In the genomic region with DNA sequence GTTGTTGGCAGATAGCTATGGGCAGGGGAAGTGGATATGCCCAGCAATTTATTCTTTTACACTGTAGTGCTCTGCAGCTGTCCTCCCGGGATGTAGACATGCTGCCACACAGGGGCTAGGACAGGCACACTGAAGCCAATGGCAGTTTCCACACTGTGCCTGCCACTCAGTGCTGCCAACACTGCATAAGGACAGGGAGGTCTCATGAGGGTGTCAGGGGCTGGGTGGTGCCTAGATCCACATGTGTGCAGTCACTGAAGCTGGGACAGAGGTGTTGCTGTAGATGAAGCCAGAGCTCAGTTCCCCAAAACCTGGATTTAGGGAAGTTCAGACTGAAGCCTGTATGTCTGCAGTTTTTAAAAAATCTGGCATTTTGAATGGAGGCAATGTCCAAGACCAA, we compare ENCODE assay signal across 30 mouse cellular contexts. TPM values are rescaled to one million over a fixed set of nuclear protein-coding genes. Genes with fewer than 3 reads are reported as not detected.
"Had no signal": no experiment of that assay in that cellular context is flagged by ENCODE, and none has a peak within 500 bp of the region (broad histone marks: within the 10 kb centered on the region; RNA-seq: fewer than 3 reads in every experiment).

No protein-coding gene starts in this region.

- ATAC-seq: intestine, postnatal 0 days; lung, postnatal 0 days had no signal

- H3K9ac ChIP-seq: liver, embryonic 13.5 days; lung, embryonic 14.5 days; neural tube, embryonic 12.5 days; neural tube, embryonic 15.5 days had no signal

- DNase-seq: kidney, adult 2 months; kidney, postnatal 10 days; kidney, postnatal 36 days; layer of hippocampus, postnatal 36 days; liver, embryonic 13.5 days; lung, embryonic 14.5 days; midbrain, embryonic 14.5 days; right cerebral cortex, postnatal 25 days; spleen, adult 18-20 months; thymus, postnatal 36 days had no signal

- H3K27me3 ChIP-seq: neural tube, embryonic 15.5 days had no signal

- H3K27ac ChIP-seq: left cerebral cortex, adult 2 months; liver, embryonic 13.5 days; macrophage; neural tube, embryonic 12.5 days; neural tube, embryonic 15.5 days; stomach, postnatal 0 days had no signal

- H3K4me3 ChIP-seq: left cerebral cortex, adult 2 months; liver, embryonic 13.5 days; neural tube, embryonic 12.5 days; neural tube, embryonic 15.5 days had no signal

- H3K36me3 ChIP-seq: liver, embryonic 13.5 days; neural tube, embryonic 12.5 days; neural tube, embryonic 15.5 days had no signal

- H3K4me1 ChIP-seq: liver, embryonic 13.5 days had no signal

RNA-seq across cellular contexts. Expression of a gene that starts 13.3 kb away (rescaled TPM):
- total RNA-seq: layer of hippocampus, adult 8-10 months; layer of hippocampus, postnatal 10 days; layer of hippocampus, postnatal 36 days; left cerebral cortex, adult 2 months; left cerebral cortex, postnatal 10 days; left cerebral cortex, postnatal 36 days had no signal
- polyA plus RNA-seq: intestine, embryonic 14.5 days; intestine, postnatal 0 days; limb, embryonic 14.5 days; liver, embryonic 13.5 days; liver, embryonic 16.5 days; lung, embryonic 14.5 days; lung, postnatal 0 days; midbrain, embryonic 11.5 days; midbrain, embryonic 14.5 days; neural tube, embryonic 12.5 days; stomach, embryonic 14.5 days; stomach, postnatal 0 days had no signal

RNA-seq across cellular contexts. Expression of a gene that starts 24.6 kb away (rescaled TPM):
- polyA plus RNA-seq: limb, embryonic 11.5 days; midbrain, embryonic 11.5 days had no signal

RNA-seq across cellular contexts. Expression of a gene that starts 42.4 kb away (rescaled TPM):
- total RNA-seq: megakaryocyte-erythroid progenitor cell, adult 5-6 weeks; midbrain, postnatal 0 days had no signal
- polyA plus RNA-seq: limb, embryonic 11.5 days; liver, adult 2 months; lung, postnatal 0 days; midbrain, embryonic 14.5 days; midbrain, postnatal 0 days; neural tube, embryonic 12.5 days; neural tube, embryonic 15.5 days had no signal
